Mouse (Mus musculus) stomach, postnatal 0 days (tissue): ENCODE measurements around the gene Luc7l3.

ENCODE experiments used
- CTCF ChIP-seq: IDR thresholded peaks from 2 replicates; pipeline ENCODE4 v1.5.1; 2016; ENCODE audit warnings: antibody characterized with exemption, low read depth, mild to moderate bottlenecking, moderate library complexity
- EP300 ChIP-seq: optimal IDR thresholded peaks from 2 replicates; pipeline ENCODE3; 2016; ENCODE audit warnings: antibody characterized with exemption

GRCm38 (mm10) chr11:94253691-94254090, 68.1 kb downstream of the Luc7l3 start:
- TF ChIP-seq CTCF (no peak), EP300 (no peak)
